Mouse (Mus musculus): Measurements from ENCODE around the gene Brap.
"Not testable (repeated sequence)": the region's sequence is repeated elsewhere in the genome, so short reads cannot be mapped to it uniquely, and the experiment has no call there.

Gene Brap

GRCm38 (mm10) chr5:121670412-121670811, 10.0 kb downstream of the Brap start:
- no peak for DNase-seq (ENCODE audit: low spot score)

- DNase-seq (ENCODE audit: low spot score) = no peak
Measured at GRCm38 (mm10) chr5:121682250-121682649, 21.9 kb downstream of the Brap start.

- no peak for DNase-seq (ENCODE audit: low spot score)
Measured at GRCm38 (mm10) chr5:121685495-121685894, 25.1 kb downstream of the Brap start.

- peak; percentile 10 for DNase-seq (ENCODE audit: low spot score)
Measured at GRCm38 (mm10) chr5:121686113-121686898, 25.9 kb downstream of the Brap start.

GRCm38 (mm10) chr5:121690482-121691211, 30.3 kb downstream of the Brap start:
- peak; percentile 30 for DNase-seq (ENCODE audit: low spot score)

- not testable (repeated sequence) for DNase-seq (ENCODE audit: low spot score)
Measured at GRCm38 (mm10) chr5:121691436-121691835, 31.1 kb downstream of the Brap start.

- no peak for DNase-seq (ENCODE audit: low spot score)
Measured at GRCm38 (mm10) chr5:121692897-121693296, 32.5 kb downstream of the Brap start.

- no peak for DNase-seq (ENCODE audit: low spot score)
Measured at GRCm38 (mm10) chr5:121696761-121697160, 36.4 kb downstream of the Brap start.

GRCm38 (mm10) chr5:121699891-121700290, 39.5 kb downstream of the Brap start:
- no peak for DNase-seq (ENCODE audit: low spot score)

- DNase-seq (ENCODE audit: low spot score) = no peak
Measured at GRCm38 (mm10) chr5:121700496-121700895, 40.1 kb downstream of the Brap start.

GRCm38 (mm10) chr5:121701111-121701769, 40.9 kb downstream of the Brap start:
- no peak for DNase-seq (ENCODE audit: low spot score)

GRCm38 (mm10) chr5:121703341-121703740, 43.0 kb downstream of the Brap start:
- DNase-seq (ENCODE audit: low spot score) = no peak

- DNase-seq (ENCODE audit: low spot score) = no peak
Measured at GRCm38 (mm10) chr5:121704512-121705248, 44.3 kb downstream of the Brap start.

- no peak for DNase-seq (ENCODE audit: low spot score)
Measured at GRCm38 (mm10) chr5:121710402-121710801, 50.0 kb downstream of the Brap start.

- DNase-seq (ENCODE audit: low spot score) = no peak
Measured at GRCm38 (mm10) chr5:121710851-121711173, 50.4 kb downstream of the Brap start.

GRCm38 (mm10) chr5:121711174-121711927, 51.0 kb downstream of the Brap start, which contains the start of gene Atxn2:
Gene Atxn2 (plus strand): TSS chr5:121711337.
- peak; percentile 72 for DNase-seq (ENCODE audit: low spot score)

GRCm38 (mm10) chr5:121711928-121712231, 51.5 kb downstream of the Brap start:
- no peak for DNase-seq (ENCODE audit: low spot score)

GRCm38 (mm10) chr5:121712232-121712933, 52.0 kb downstream of the Brap start:
- DNase-seq (ENCODE audit: low spot score) = no peak

GRCm38 (mm10) chr5:121712934-121713538, 52.7 kb downstream of the Brap start:
- DNase-seq (ENCODE audit: low spot score) = no peak

GRCm38 (mm10) chr5:121714331-121714730, 54.0 kb downstream of the Brap start:
- DNase-seq (ENCODE audit: low spot score) = no peak

- DNase-seq (ENCODE audit: low spot score) = no peak
Measured at GRCm38 (mm10) chr5:121714928-121715327, 54.6 kb downstream of the Brap start.
